Mouse (Mus musculus): ENCODE measurements around the gene Gm10192. TPM values are rescaled to one million over a fixed set of nuclear protein-coding genes. Genes with fewer than 3 reads are reported as not detected.
"Not testable (repeated sequence)": the region's sequence is repeated elsewhere in the genome, so short reads cannot be mapped to it uniquely, and the experiment has no call there.

Gm10192 gene
- not detected for total RNA-seq (2021)
- long read RNA-seq, experiment 1: 0 reads
- long read RNA-seq, experiment 2: 0 reads

DNA sequence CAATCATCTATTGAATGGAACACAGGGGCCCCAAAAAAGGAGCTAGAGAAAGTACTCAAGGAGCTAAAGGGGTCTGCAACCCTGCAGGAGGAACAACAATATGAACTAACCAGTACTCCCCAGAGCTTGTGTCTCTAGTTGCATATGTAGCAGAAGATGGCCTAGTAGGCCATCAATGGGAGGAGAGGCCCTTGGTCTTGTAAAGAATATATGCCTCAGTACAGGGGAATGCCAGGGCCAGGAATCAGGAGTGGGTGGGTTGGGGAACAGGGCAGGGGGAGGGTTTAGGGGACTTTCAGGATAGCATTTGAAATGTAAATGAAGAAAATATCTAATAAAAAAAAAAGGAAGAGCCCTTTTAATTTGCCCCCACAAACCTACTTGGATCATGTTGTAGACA lies at the start of gene Gm10192:
TSS of gene Gm10192 (minus strand) at position 101 of the 400 bp plus-strand sequence.
- intact Hi-C loops (cut with DNase I); DNase-seq: not testable (repeated sequence)

DNA sequence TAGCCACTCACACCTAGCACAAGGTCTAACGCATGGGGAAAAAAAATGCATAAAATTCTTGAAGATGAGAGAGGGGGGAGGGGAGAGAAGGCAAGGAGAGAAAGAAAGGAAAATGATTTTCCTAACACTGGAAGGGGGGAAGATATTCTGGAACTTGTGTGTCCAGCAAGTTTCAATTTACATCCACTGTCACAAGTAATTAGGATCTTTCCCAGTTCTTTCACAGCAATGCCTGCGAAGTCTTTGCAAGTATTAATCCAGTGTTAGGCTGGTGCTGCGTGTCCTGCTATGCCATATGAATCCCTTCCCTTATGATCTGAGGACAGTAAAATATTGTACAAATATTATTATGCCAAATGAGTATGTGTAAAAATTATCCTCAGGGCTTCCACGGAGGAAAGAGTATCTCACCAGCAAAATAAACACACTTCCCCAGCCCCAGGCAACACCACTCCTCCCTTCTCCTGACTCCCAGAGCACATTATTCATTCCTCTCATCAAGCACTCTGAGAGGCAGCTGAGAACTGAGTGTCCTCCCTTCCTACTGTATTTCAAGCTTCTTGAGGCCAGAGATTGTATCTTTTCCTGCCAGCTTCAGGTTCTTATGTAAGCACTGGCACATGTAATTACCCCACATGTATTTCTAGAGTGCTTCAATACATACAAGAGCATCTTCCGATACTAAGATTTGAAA lies 47.6 kb upstream of the Gm10192 start:
- no peak for DNase-seq
- intact Hi-C loops (cut with DNase I): no loop called here

DNA sequence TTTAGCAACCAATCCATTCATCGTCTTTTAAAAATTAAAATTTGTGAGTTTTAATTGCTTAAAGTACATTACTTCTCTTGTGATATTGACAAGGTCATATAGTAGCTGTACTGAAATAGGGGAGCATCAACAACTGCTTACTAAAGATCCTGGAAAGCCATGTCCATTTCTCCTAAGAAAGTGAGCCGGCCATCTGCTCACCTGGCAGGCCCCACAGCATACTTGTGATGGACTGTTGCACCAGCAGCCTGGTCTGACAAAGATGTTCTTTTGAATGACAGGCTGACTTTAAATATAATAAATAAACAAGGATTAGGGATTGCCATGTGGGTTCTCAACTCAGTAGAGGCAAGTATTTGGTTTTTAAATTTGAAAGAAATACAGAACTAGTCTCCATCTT lies 36.7 kb upstream of the Gm10192 start:
- intact Hi-C loops (cut with DNase I): no loop called here

DNA sequence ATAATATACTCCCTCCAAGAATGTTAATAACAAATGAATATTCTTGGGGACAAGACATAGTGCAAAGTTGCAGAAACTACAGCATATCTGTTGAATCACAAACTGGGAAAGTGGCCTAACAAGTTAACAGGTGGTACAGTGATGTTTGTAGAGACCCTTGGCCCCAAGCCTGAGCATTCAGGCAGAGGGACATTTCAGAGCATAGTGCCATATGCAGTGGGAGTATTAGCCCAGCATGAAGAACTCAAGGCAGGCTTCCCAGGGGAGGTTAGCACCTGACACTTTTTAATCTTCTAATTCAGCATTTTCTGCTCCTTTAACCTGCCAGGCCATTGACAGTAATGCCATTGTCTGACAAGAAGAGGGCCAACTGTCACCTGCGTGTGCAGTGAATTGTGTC lies 34.9 kb upstream of the Gm10192 start:
- no peak for DNase-seq
- intact Hi-C loops (cut with DNase I): no loop called here

More for the DNA sequence above, 36.7 kb upstream of the Gm10192 start:
- no peak for DNase-seq

DNA sequence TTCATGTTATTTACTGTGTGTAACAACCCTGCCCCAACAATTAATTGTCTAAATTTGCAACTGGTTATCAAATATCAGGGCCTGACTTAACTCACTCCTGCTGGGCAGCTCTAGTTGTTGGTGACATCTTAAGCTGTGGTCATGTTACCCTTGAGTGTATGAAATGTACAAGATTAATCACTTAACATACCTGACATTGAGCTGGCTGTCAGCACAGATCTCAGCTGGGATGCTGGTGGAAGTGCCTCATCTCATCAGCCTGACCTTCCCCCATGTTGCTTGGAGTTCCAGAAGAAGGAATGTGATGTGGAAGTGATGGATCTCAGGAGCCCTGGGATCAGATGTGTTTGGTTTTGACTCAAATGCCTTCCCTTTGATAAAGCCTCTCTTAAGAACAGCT lies 29.5 kb upstream of the Gm10192 start:
- intact Hi-C loops (cut with DNase I): no loop called here
- no peak for DNase-seq

DNA sequence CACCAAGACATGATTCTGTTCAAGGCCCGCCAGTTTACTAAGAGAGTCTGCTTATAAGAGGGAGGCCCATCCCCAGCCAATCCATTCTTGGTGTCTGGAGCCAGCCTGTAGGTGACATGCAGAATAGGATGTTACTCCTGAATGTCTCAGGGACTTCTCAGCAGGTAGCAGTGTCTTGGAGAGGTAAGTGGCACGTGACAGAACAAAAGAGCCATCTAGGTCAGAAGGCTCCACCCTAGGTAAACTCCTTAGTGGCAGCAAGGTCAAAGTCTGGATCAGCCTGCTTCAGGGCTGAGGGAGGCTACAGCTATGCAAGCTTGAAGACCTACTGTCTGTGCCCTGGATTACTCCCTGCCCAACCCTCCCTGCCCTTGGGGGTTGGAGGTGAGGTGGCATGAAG lies 20.0 kb upstream of the Gm10192 start:
- intact Hi-C loops (cut with DNase I); DNase-seq: not testable (repeated sequence)

DNA sequence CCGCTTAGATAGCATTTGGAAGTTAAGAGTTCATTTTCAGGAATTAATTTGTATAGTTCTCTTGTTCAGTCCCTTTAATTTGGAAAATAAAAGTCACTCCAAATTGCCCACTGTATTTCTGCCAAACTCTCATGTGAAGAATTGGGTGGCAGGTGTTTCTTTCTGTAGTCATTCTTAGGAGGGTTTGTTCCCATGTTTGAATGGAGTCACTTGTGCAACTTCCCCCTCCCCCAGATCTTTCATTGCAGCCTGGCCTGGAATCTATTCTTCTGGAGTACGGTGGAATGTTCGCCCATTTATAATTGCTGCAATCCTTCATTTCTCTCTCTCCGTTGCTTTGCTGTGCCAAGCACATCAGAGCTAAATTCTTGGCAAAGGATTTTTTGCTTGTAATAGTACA lies 10.2 kb upstream of the Gm10192 start:
- intact Hi-C loops (cut with DNase I): no loop called here
- no peak for DNase-seq

DNA sequence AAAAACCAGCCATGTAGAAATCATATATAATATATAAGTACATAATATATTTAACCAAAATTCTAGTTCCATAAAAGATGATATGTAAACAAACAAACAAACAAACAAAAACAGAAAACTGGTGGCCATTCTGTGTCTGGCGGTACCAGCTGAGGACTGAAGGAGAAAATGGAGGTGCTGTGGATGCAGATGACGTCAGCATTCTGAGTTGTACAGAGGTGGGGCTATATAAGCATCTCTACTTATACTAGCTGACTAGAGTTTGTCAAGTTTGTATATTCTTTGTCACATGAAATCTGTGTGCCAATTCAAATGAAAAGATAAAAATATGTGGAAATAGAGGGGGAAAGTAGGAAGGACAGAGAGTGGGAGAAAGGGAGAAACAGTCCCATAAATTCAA lies 9.6 kb upstream of the Gm10192 start:
- DNase-seq: no peak
- intact Hi-C loops (cut with DNase I): no loop called here

DNA sequence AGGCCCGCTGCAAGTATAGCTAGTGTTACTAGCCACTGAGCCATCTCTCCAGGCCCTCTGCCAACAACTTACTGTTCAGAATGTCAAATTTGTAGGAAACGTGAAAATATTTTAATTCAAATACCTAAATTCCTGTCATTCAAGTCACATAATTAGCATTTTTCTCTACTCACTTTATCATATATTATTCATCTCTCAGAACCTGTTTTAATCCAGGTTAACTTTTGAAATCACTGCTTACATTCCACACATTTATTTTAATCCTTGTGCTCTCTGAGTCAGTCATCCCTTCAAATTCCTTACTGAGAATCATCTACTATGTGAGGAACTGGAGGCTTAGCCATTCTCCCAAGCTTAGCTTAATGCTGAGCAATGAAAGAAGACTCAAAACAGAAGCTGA lies 2.6 kb downstream of the Gm10192 start:
- intact Hi-C loops (cut with DNase I): no loop called here
- DNase-seq: no peak

DNA sequence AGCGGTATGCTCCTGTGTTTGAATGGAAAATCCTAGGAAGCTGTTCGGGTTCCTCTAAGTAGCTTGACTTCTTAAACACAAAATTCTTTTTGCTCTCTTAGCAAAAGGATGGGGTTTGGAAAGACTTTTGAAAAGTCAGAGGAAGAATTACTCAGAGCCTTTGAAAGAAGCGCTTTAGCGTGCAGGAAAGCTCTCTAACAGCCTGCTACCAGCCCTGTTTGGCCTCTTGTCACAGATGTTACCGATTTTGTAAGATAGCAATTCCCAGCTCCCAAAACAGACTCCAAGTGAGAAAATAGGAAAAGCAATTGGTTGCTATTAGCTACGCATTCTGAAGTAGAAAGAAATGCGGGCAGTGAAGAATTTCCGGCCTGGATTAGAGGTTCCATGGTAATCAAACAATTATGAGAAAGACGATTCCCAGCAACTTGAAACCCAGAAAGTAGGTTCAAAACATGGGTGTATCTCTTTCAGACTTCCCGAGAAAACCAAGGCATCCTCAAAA lies 26.1 kb downstream of the Gm10192 start:
- DNase-seq: no peak
- intact Hi-C loops (cut with DNase I): no loop called here

DNA sequence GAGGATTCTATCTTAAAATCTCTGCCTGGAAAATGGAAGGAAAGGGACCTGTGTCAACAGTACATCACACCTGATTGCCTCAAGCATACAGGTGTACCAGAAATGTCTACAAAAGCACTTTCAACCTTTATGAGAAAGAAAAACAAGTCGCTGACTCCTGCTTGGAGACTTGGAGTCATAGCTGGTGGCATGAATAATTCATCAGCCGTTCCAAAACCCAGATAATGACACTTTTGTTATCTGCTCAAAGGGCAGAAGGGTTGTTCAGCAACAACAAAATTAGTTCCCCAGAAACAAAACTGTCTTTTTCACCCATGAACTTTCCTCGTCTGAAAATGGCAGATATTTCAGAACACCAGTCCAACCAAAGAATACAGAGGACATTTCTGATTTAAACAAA lies 26.9 kb downstream of the Gm10192 start:
- intact Hi-C loops (cut with DNase I): no loop called here
- no peak for DNase-seq

DNA sequence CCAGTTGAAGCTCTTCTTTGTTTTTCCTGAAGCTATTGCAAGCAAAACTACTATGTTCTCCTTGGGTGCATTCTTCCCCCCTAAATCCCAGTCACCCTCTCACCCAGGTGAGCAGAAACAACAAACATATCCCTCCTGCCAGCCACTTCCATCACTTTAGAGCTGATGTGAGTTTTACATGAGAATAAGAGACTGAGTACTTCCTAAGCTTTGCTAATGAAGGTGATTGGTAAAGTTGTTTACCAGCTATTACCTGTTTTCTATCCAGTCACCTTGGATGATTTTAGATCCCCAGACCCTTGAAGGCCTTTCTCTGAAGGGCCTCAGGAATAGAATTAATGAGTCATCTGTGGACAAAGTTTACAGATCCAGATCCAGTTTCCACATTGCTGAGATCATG lies 29.4 kb downstream of the Gm10192 start:
- no peak for DNase-seq
- intact Hi-C loops (cut with DNase I): no loop called here

DNA sequence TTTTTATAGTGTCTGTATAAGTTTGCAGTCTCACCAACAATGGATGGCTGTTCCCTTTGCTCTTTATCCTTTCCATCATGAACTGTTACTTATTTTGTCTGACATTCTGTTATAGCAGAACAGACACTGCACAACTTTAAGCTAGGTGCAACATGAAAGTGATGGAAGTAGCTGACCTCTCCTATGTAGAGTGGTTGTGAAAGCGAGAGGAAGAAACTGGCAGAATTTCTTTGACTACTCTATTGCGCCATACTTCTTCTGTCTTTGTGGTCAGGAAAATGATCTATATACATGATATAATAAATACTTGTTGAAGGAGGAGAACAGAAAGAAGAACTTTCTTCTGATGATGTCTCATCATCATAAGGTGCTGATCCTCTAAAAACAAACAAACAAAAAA lies 40.5 kb downstream of the Gm10192 start:
- DNase-seq: no peak

More for the DNA sequence above, 40.5 kb downstream of the Gm10192 start:
- intact Hi-C loops (cut with DNase I): no loop called here

All from gastrocnemius, postnatal 36 days (tissue).